Mouse (Mus musculus): ENCODE results near the gene Tmem189. TPM values are rescaled to one million over a fixed set of nuclear protein-coding genes. Genes with fewer than 3 reads are reported as not detected.

The Tmem189 gene
- polyA plus RNA-seq, 1 experiment from 2014 or later = 27.5 TPM

DNA sequence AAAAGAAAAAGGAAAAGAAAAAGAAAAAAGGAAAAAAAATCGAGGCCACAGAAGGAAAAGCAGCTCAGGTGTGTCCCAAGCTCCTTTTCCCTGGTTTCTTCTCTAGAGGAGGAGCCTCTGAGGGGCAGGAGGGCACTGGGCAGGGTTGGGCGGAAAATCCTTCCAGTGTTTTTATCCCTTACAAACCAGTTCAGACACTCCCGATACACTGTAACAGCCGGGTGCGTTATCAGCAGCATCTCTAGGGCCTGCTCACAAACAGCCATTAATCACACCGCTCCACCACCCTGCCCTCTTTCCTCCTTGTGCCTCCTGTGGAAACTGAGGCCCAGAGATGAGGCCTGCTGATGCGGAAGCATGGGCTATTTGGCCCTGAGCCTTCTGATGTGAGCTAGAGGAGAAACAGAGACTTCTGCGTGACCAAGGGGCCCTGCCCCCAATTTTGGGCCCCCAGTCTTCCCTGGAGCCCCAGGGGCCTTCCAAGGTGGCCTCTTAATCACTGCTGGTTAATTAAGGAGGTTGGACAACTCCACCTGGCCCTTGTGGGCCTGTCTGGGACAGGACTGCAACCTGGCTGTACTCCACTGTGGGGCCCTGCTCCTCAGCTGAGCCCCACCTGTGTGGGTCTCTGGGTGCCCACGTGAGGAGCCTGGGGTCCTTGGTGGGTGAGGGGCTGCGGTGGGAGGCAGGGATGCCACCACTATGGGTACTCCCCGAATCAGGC, 31.7 kb upstream of the Tmem189 start:
- DNase-seq (ENCODE audit: low spot score) = no peak
- Histone ChIP-seq H3K9ac (ENCODE audit: low read depth, low read length) (no peak overlapping the region), H3K27ac (ENCODE audit: low read depth, low read length) (no peak overlapping the region), H3K27me3 (ENCODE audit: control insufficient read depth, insufficient read depth, low read length) (no peaks in the 10 kb centered on the region), H3K9me3 (ENCODE audit: control insufficient read depth, low read length) (no peaks in the 10 kb centered on the region), H3K4me1 (replicated peaks; ENCODE audit: control insufficient read depth, insufficient read depth, low read length) (no peaks in the 10 kb centered on the region; the same call in 1 of the 2 replicates), H3K4me3 (ENCODE audit: low read depth, low read length) (no peak overlapping the region), H3K36me3 (ENCODE audit: control insufficient read depth, insufficient read depth, low read length) (no peaks in the 10 kb centered on the region), H3K4me2 (replicated peaks; ENCODE audit: low read depth, low read length) (no peak overlapping the region)
- WGBS = 86% methylated on average over 11 of the region's 11 CpGs
- ATAC-seq (ENCODE audit: low FRiP score) = no peak

DNA sequence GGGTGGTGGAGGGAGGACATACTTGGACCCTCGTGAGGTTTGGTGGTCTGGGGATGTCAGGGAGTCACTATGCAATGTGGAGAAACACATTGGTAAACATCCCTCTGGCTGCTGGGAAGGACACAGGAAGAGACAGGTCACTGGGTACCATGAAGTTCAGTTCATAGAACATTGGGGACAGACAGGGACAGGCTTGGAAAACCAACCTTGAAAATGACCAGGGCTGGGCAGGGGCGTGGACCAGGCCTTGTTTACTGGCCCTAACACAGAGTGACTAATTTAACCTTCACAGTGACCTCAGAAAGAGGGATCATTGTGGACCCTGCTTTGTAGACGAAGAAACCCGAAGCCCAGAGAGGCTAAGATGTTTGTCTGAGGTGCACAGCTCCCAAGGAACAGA, 29.9 kb upstream of the Tmem189 start:
- H3K4me2 ChIP-seq (replicated peaks; ENCODE audit: low read depth, low read length) = no peak overlapping the region
- ATAC-seq (ENCODE audit: low FRiP score) (no peak), DNase-seq (ENCODE audit: low spot score) (no peak)
- no peak overlapping the region for H3K9ac ChIP-seq (ENCODE audit: low read depth, low read length)
- H3K4me3 ChIP-seq (ENCODE audit: low read depth, low read length) = no peak overlapping the region
- no peaks in the 10 kb centered on the region for H3K27me3 ChIP-seq (ENCODE audit: control insufficient read depth, insufficient read depth, low read length)
- no peaks in the 10 kb centered on the region for H3K9me3 ChIP-seq (ENCODE audit: control insufficient read depth, low read length)
- no peaks in the 10 kb centered on the region; the same call in 1 of the 2 replicates for H3K4me1 ChIP-seq (replicated peaks; ENCODE audit: control insufficient read depth, insufficient read depth, low read length)
- no peak overlapping the region for H3K27ac ChIP-seq (ENCODE audit: low read depth, low read length)
- 82% methylated on average over 4 of the region's 4 CpGs for WGBS
- H3K36me3 ChIP-seq (ENCODE audit: control insufficient read depth, insufficient read depth, low read length) = no peaks in the 10 kb centered on the region

DNA sequence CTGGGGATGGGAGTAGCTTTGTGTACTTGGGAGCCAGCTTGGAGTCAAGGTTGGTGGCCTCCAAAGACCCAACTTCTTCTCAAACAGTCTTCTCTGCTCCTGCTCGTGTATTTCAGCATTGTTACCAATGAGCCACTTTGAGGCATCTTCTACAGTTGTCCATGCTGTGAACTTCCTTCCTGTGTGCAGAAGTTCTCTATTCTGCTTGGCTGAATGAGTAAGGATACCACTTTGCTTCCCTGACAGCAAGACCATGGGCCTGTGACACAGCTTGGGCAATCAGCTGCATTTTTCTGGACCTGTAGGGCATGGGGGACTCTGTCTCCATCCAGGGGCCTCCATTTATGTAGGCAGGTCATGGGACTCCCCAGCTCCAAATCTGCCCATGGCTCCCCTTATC, 27.6 kb upstream of the Tmem189 start:
- Histone ChIP-seq H3K4me2 (replicated peaks; ENCODE audit: low read depth, low read length) (no peak overlapping the region), H3K9ac (ENCODE audit: low read depth, low read length) (no peak overlapping the region), H3K4me1 (replicated peaks; ENCODE audit: control insufficient read depth, insufficient read depth, low read length) (no peaks in the 10 kb centered on the region), H3K4me3 (ENCODE audit: low read depth, low read length) (no peak overlapping the region), H3K9me3 (ENCODE audit: control insufficient read depth, low read length) (no peaks in the 10 kb centered on the region), H3K36me3 (ENCODE audit: control insufficient read depth, insufficient read depth, low read length) (no peaks in the 10 kb centered on the region), H3K27me3 (ENCODE audit: control insufficient read depth, insufficient read depth, low read length) (no peaks in the 10 kb centered on the region), H3K27ac (ENCODE audit: low read depth, low read length) (no peak overlapping the region)
- 50% methylated on average over 1 of the region's 1 CpGs for WGBS
- no peak for DNase-seq (ENCODE audit: low spot score)
- ATAC-seq (ENCODE audit: low FRiP score) = no peak

DNA sequence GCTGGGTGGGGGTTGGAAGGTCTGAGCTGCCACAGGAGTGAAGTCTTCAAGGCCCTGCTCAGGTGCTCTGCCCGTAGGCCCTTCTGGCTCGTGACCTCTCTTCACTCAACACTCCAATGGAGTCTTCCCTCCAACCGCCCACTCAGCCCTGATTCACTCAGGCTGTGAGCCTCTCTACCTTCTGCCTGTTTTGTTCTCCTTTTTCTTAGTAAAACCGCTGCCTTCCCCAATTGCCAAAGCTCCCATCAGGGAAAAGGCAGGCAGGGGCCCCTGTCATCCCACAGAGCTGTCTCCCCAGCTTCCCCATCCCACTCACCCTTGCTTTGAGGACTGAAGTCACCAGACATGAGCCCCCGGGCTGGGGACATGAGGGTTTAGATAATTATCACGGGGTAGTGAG, 25.4 kb upstream of the Tmem189 start:
- ATAC-seq (ENCODE audit: low FRiP score) = no peak
- H3K4me2 ChIP-seq (replicated peaks; ENCODE audit: low read depth, low read length) = no peak overlapping the region
- H3K36me3 ChIP-seq (ENCODE audit: control insufficient read depth, insufficient read depth, low read length) = no peaks in the 10 kb centered on the region
- H3K9ac ChIP-seq (ENCODE audit: low read depth, low read length) = no peak overlapping the region
- H3K9me3 ChIP-seq (ENCODE audit: control insufficient read depth, low read length) = no peaks in the 10 kb centered on the region
- 83% methylated on average over 6 of the region's 6 CpGs for WGBS
- DNase-seq (ENCODE audit: low spot score) = no peak
- no peak overlapping the region for H3K27ac ChIP-seq (ENCODE audit: low read depth, low read length)
- H3K4me1 ChIP-seq (replicated peaks; ENCODE audit: control insufficient read depth, insufficient read depth, low read length) = no peaks in the 10 kb centered on the region
- H3K27me3 ChIP-seq (ENCODE audit: control insufficient read depth, insufficient read depth, low read length) = no peaks in the 10 kb centered on the region
- no peak overlapping the region for H3K4me3 ChIP-seq (ENCODE audit: low read depth, low read length)

DNA sequence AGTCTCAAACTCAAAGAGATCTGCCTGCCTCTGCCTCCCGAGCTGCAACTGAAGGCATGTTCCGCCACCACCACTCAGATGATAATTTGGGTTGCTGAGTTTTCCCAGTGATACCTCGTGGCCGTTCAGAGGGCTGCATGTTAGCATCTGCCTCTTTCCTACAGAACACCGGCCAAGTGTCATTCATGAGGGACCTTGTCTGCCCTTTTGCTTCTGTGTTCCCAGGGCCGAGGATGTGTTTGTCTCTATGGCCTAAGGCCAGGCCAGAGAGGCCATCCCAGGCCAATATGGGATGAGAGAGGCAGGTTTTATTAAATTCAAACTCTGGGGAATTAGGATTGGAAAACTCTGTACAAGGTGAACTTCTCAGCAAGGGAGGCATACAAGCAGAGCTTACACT, 24.7 kb upstream of the Tmem189 start:
- H3K4me2 ChIP-seq (replicated peaks; ENCODE audit: low read depth, low read length) = no peak overlapping the region

DNA sequence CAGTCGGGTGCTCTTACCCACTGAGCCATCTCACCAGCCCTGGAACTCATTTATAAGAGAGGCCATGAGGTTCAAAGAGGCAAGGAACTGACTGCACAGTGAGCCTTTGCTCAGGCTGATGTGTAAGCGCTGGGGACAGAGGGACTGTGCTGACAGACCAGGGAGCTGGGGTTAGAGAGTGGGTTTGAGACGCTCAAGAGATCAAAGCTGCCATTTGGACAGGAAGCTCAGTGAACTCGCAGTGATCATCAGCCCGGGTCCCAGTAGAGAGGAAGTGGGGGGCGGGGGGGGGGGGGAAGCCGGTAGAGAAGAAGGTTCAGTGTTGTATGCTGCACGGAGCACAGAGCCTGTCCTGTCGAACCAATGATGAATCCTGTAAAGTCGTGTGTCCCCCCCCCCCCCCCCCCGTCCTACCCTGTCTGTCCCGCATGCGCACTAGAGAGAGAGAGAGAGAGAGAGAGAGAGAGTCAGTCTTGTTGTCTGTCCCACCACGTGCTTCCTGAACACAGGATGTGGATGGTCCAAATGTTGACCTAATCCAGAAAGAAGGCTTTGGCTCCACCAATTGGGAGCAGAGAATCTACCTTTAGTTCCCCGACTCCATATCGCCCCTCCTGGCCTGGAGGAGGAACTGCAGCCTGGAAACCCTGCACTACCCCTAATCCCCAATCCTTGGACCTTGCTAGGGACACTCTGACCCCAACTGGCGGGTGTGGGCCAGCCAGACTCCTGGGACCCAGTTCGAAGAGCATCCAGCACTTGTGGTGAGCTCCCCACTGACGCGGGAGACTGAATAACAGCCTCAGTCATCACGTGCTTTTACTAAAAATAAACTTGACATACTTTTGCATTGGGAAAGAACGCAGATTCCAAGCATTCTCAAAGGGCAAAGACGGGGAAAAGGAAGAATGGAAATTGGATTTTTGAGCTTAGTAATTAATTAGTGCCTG, 23.5 kb upstream of the Tmem189 start:
- no peaks in the 10 kb centered on the region for H3K4me1 ChIP-seq (replicated peaks; ENCODE audit: control insufficient read depth, insufficient read depth, low read length)
- no peak for ATAC-seq (ENCODE audit: low FRiP score)
- WGBS = 78% methylated on average over 18 of the region's 23 CpGs

More for the DNA sequence above, 24.7 kb upstream of the Tmem189 start:
- H3K27ac ChIP-seq (ENCODE audit: low read depth, low read length) = no peak overlapping the region
- no peak overlapping the region for H3K9ac ChIP-seq (ENCODE audit: low read depth, low read length)
- H3K27me3 ChIP-seq (ENCODE audit: control insufficient read depth, insufficient read depth, low read length) = no peaks in the 10 kb centered on the region
- H3K4me3 ChIP-seq (ENCODE audit: low read depth, low read length) = no peak overlapping the region
- H3K9me3 ChIP-seq (ENCODE audit: control insufficient read depth, low read length) = no peaks in the 10 kb centered on the region
- no peaks in the 10 kb centered on the region for H3K4me1 ChIP-seq (replicated peaks; ENCODE audit: control insufficient read depth, insufficient read depth, low read length)
- no peaks in the 10 kb centered on the region for H3K36me3 ChIP-seq (ENCODE audit: control insufficient read depth, insufficient read depth, low read length)
- DNase-seq (ENCODE audit: low spot score) (no peak), ATAC-seq (ENCODE audit: low FRiP score) (no peak)
- 86% methylated on average over 6 of the region's 6 CpGs for WGBS

DNA sequence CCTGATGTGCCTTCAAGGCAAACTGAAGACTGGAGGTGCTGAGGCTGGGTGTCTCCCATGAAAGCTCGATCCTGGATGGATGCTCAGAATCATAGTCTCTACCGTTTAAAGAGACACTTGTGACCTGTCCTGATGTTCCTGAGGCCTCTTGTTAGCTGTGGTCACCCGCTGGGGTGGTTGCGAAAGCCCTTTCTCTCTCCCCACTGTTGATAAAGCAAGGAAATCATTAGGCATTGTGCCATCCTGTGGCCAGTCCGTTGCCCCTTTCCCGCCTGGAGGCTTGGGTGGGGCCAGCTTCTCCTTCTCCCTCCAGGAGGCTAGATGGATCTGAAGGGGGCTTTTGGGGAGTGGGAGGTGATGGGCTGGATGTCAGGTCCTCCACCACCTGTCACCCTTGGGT, 21.0 kb upstream of the Tmem189 start:
- ATAC-seq (ENCODE audit: low FRiP score) (no peak), DNase-seq (ENCODE audit: low spot score) (no peak)
- no peaks in the 10 kb centered on the region for H3K36me3 ChIP-seq (ENCODE audit: control insufficient read depth, insufficient read depth, low read length)
- H3K4me3 ChIP-seq (ENCODE audit: low read depth, low read length) = no peak overlapping the region
- no peaks in the 10 kb centered on the region for H3K9me3 ChIP-seq (ENCODE audit: control insufficient read depth, low read length)
- no peak overlapping the region for H3K9ac ChIP-seq (ENCODE audit: low read depth, low read length)
- no peaks in the 10 kb centered on the region for H3K27me3 ChIP-seq (ENCODE audit: control insufficient read depth, insufficient read depth, low read length)
- H3K27ac ChIP-seq (ENCODE audit: low read depth, low read length) = no peak overlapping the region
- 62% methylated on average over 6 of the region's 6 CpGs for WGBS
- no peaks in the 10 kb centered on the region for H3K4me1 ChIP-seq (replicated peaks; ENCODE audit: control insufficient read depth, insufficient read depth, low read length)
- no peak overlapping the region for H3K4me2 ChIP-seq (replicated peaks; ENCODE audit: low read depth, low read length)

More for the DNA sequence above, 23.5 kb upstream of the Tmem189 start:
- Histone ChIP-seq H3K9me3 (ENCODE audit: control insufficient read depth, low read length) (no peaks in the 10 kb centered on the region), H3K27ac (ENCODE audit: low read depth, low read length) (no peak overlapping the region), H3K27me3 (ENCODE audit: control insufficient read depth, insufficient read depth, low read length) (no peaks in the 10 kb centered on the region), H3K4me2 (replicated peaks; ENCODE audit: low read depth, low read length) (no peak overlapping the region), H3K4me3 (ENCODE audit: low read depth, low read length) (no peak overlapping the region), H3K36me3 (ENCODE audit: control insufficient read depth, insufficient read depth, low read length) (no peaks in the 10 kb centered on the region), H3K9ac (ENCODE audit: low read depth, low read length) (no peak overlapping the region)
- DNase-seq (ENCODE audit: low spot score) = no peak

DNA sequence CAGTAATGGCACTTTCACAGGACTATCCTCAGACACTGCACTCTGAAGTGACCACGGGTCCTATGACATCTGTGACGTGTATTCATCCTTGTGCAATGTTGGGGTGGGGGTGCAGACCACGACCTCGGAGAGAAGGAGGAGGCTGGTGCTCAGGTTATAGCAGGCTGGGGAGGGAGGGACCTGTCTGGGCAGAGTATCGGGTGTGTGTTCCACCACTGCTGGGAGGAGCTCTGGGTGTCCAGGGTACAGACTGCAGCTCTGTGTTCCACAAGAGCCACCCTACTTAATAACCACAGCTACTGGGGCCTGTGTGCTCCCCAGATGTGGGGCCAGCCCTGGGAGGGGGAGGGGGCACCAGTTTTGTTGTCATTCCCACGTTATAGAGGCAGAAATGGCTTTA, 20.3 kb upstream of the Tmem189 start:
- H3K4me1 ChIP-seq (replicated peaks; ENCODE audit: control insufficient read depth, insufficient read depth, low read length) = no peaks in the 10 kb centered on the region
- no peaks in the 10 kb centered on the region for H3K27me3 ChIP-seq (ENCODE audit: control insufficient read depth, insufficient read depth, low read length)
- H3K4me2 ChIP-seq (replicated peaks; ENCODE audit: low read depth, low read length) = no peak overlapping the region
- no peak overlapping the region for H3K4me3 ChIP-seq (ENCODE audit: low read depth, low read length)
- ATAC-seq (ENCODE audit: low FRiP score) (no peak), DNase-seq (ENCODE audit: low spot score) (no peak)
- no peak overlapping the region for H3K9ac ChIP-seq (ENCODE audit: low read depth, low read length)
- H3K9me3 ChIP-seq (ENCODE audit: control insufficient read depth, low read length) = no peaks in the 10 kb centered on the region
- H3K36me3 ChIP-seq (ENCODE audit: control insufficient read depth, insufficient read depth, low read length) = no peaks in the 10 kb centered on the region
- WGBS = 56% methylated on average over 6 of the region's 6 CpGs
- H3K27ac ChIP-seq (ENCODE audit: low read depth, low read length) = no peak overlapping the region
